Mouse (Mus musculus) hindbrain, embryonic 10.5 days (tissue): ENCODE measurements around the gene Tax1bp1. TPM values are rescaled to one million over a fixed set of nuclear protein-coding genes. Genes with fewer than 3 reads are reported as not detected.

Source experiments
- DNase-seq: peaks from one replicate; pipeline ENCODE4 v3.0.0-alpha.2; 2017; ENCODE audit warnings: low spot score
- H3K27ac ChIP-seq: fragments of 300-500 bp; sonication (generic); 2 replicates; pipeline ENCODE4 v1.5.1; 2016; ENCODE audit warnings: mild to moderate bottlenecking, moderate library complexity
- H3K27me3 ChIP-seq: fragments of 300-500 bp; sonication (generic); 2 replicates; pipeline ENCODE4 v1.6.1; 2016; ENCODE audit warnings: mild to moderate bottlenecking; ENCODE audit not compliant: poor library complexity, insufficient read depth, severe bottlenecking
- H3K36me3 ChIP-seq: fragments of 300-500 bp; sonication (generic); 2 replicates; pipeline ENCODE4 v1.6.1; 2016; ENCODE audit warnings: mild to moderate bottlenecking, moderate library complexity
- H3K4me1 ChIP-seq: fragments of 300-500 bp; sonication (generic); replicated peaks from 2 replicates; pipeline ENCODE4 v1.6.1; 2016; ENCODE audit warnings: mild to moderate bottlenecking
- H3K4me3 ChIP-seq: fragments of 300-500 bp; sonication (generic); 2 replicates; pipeline ENCODE4 v1.5.1; 2016; ENCODE audit warnings: mild to moderate bottlenecking, moderate library complexity
- H3K9me3 ChIP-seq: fragments of 300-500 bp; sonication (generic); 2 replicates; pipeline ENCODE4 v1.6.1; 2016; ENCODE audit warnings: mild to moderate bottlenecking, moderate library complexity
- WGBS: fragments of 180-500 bp; shearing (Covaris S2); methylation state at CpG from one replicate; pipeline ENCODE4 v1.1.7; 2016; 5-methylcytosine and 5-hydroxymethylcytosine counted together
- polyA plus RNA-seq: library from polyadenylated mRNA; unstranded; fragments of >200 nt; fragmentation: Nextera tagmentation; extraction: Ambion mirVana; gene quantifications from 2 replicates; pipeline ENCODE4 v1.2.1, GENCODE M21; 2016

Tax1bp1 gene
- polyA plus RNA-seq, 1 experiment from 2014 or later = 107 TPM

- DNase-seq = no peak
- peaks cover 11% of the 10 kb centered on the region for H3K4me1 ChIP-seq
- 94% methylated on average over 3 of the region's 3 CpGs for WGBS
- no peaks in the 10 kb centered on the region for H3K9me3 ChIP-seq
- H3K27me3 ChIP-seq = no peaks in the 10 kb centered on the region
- no peak overlapping the region for H3K27ac ChIP-seq
- H3K36me3 ChIP-seq = no peaks in the 10 kb centered on the region
- no peak overlapping the region for H3K4me3 ChIP-seq
Measured at GRCm38 (mm10) chr6:52682607-52683006, 30.9 kb upstream of the Tax1bp1 start.

- Histone ChIP-seq H3K4me1 (peaks cover 11% of the 10 kb centered on the region), H3K27me3 (no peaks in the 10 kb centered on the region), H3K4me3 (no peak overlapping the region), H3K27ac (no peak overlapping the region), H3K36me3 (no peaks in the 10 kb centered on the region), H3K9me3 (no peaks in the 10 kb centered on the region)
- WGBS = 82% methylated on average over 5 of the region's 5 CpGs
- no peak for DNase-seq
Measured at GRCm38 (mm10) chr6:52686901-52687500, 26.5 kb upstream of the Tax1bp1 start.

- no peak for DNase-seq
- Histone ChIP-seq H3K36me3 (no peaks in the 10 kb centered on the region), H3K27me3 (no peaks in the 10 kb centered on the region), H3K4me3 (no peak overlapping the region), H3K9me3 (no peaks in the 10 kb centered on the region), H3K4me1 (no peaks in the 10 kb centered on the region), H3K27ac (no peak overlapping the region)
- WGBS = 90% methylated on average over 3 of the region's 3 CpGs
Measured at GRCm38 (mm10) chr6:52690365-52690764, 23.2 kb upstream of the Tax1bp1 start.

GRCm38 (mm10) chr6:52691800-52692199 is 21.7 kb upstream of the Tax1bp1 start:
- Histone ChIP-seq H3K36me3 (no peaks in the 10 kb centered on the region), H3K4me1 (no peaks in the 10 kb centered on the region), H3K4me3 (no peak overlapping the region), H3K9me3 (no peaks in the 10 kb centered on the region), H3K27ac (no peak overlapping the region), H3K27me3 (no peaks in the 10 kb centered on the region)
- DNase-seq = no peak
- 69% methylated on average over 5 of the region's 5 CpGs for WGBS

- H3K27ac ChIP-seq = no peak overlapping the region
- H3K27me3 ChIP-seq = no peaks in the 10 kb centered on the region
- no peaks in the 10 kb centered on the region for H3K36me3 ChIP-seq
- no peak overlapping the region for H3K4me3 ChIP-seq
- DNase-seq = no peak
- no peaks in the 10 kb centered on the region for H3K4me1 ChIP-seq
- WGBS = 93% methylated on average over 6 of the region's 6 CpGs
- H3K9me3 ChIP-seq = no peaks in the 10 kb centered on the region
Measured at GRCm38 (mm10) chr6:52692451-52693063, 21.0 kb upstream of the Tax1bp1 start.

GRCm38 (mm10) chr6:52697964-52698535 is 15.5 kb upstream of the Tax1bp1 start:
- WGBS = 75% methylated on average over 4 of the region's 4 CpGs
- H3K4me1 ChIP-seq = no peaks in the 10 kb centered on the region
- H3K36me3 ChIP-seq = no peaks in the 10 kb centered on the region

GRCm38 (mm10) chr6:52699050-52699449 is 14.5 kb upstream of the Tax1bp1 start:
- no peak overlapping the region for H3K27ac ChIP-seq
- 82% methylated on average over 1 of the region's 1 CpGs for WGBS
- no peaks in the 10 kb centered on the region for H3K9me3 ChIP-seq
- H3K4me3 ChIP-seq = no peak overlapping the region
- no peak for DNase-seq
- no peaks in the 10 kb centered on the region for H3K27me3 ChIP-seq
- no peaks in the 10 kb centered on the region for H3K4me1 ChIP-seq
- no peaks in the 10 kb centered on the region for H3K36me3 ChIP-seq

More at GRCm38 (mm10) chr6:52697964-52698535, 15.5 kb upstream of the Tax1bp1 start:
- no peak overlapping the region for H3K4me3 ChIP-seq
- no peak for DNase-seq
- H3K9me3 ChIP-seq = no peaks in the 10 kb centered on the region
- no peak overlapping the region for H3K27ac ChIP-seq
- no peaks in the 10 kb centered on the region for H3K27me3 ChIP-seq

- Histone ChIP-seq H3K9me3 (no peaks in the 10 kb centered on the region), H3K4me1 (no peaks in the 10 kb centered on the region), H3K4me3 (no peak overlapping the region), H3K36me3 (no peaks in the 10 kb centered on the region), H3K27ac (no peak overlapping the region), H3K27me3 (no peaks in the 10 kb centered on the region)
- no peak for DNase-seq
- WGBS = 93% methylated on average over 4 of the region's 4 CpGs
Measured at GRCm38 (mm10) chr6:52699899-52700298, 13.6 kb upstream of the Tax1bp1 start.

GRCm38 (mm10) chr6:52703263-52703662 is 10.3 kb upstream of the Tax1bp1 start:
- DNase-seq = no peak
- Histone ChIP-seq H3K4me3 (no peak overlapping the region), H3K27me3 (no peaks in the 10 kb centered on the region), H3K9me3 (no peaks in the 10 kb centered on the region), H3K27ac (no peak overlapping the region), H3K4me1 (no peaks in the 10 kb centered on the region), H3K36me3 (no peaks in the 10 kb centered on the region)
- 84% methylated on average over 2 of the region's 2 CpGs for WGBS

GRCm38 (mm10) chr6:52705280-52705679 is 8.2 kb upstream of the Tax1bp1 start:
- no peak for DNase-seq
- Histone ChIP-seq H3K9me3 (no peaks in the 10 kb centered on the region), H3K4me3 (no peak overlapping the region), H3K36me3 (no peaks in the 10 kb centered on the region), H3K27ac (no peak overlapping the region), H3K4me1 (no peaks in the 10 kb centered on the region), H3K27me3 (no peaks in the 10 kb centered on the region)

GRCm38 (mm10) chr6:52707815-52708214 is 5.7 kb upstream of the Tax1bp1 start:
- Histone ChIP-seq H3K9me3 (no peaks in the 10 kb centered on the region), H3K27me3 (no peaks in the 10 kb centered on the region), H3K4me3 (no peak overlapping the region), H3K4me1 (no peaks in the 10 kb centered on the region), H3K36me3 (no peaks in the 10 kb centered on the region), H3K27ac (no peak overlapping the region)
- no peak for DNase-seq
- WGBS = 91% methylated on average over 5 of the region's 5 CpGs

GRCm38 (mm10) chr6:52712563-52712962 is 966 bp upstream of the Tax1bp1 start:
- Histone ChIP-seq H3K9me3 (no peaks in the 10 kb centered on the region), H3K4me1 (peaks cover 8% of the 10 kb centered on the region), H3K36me3 (no peaks in the 10 kb centered on the region), H3K27ac (no peak overlapping the region), H3K27me3 (no peaks in the 10 kb centered on the region), H3K4me3 (no peak overlapping the region)
- no peak for DNase-seq
- 79% methylated on average over 2 of the region's 2 CpGs for WGBS

- Histone ChIP-seq H3K4me1 (peaks cover 8% of the 10 kb centered on the region), H3K4me3 (peak overlapping the region; percentile 100), H3K36me3 (no peaks in the 10 kb centered on the region), H3K27ac (peak overlapping the region; percentile 94), H3K27me3 (no peaks in the 10 kb centered on the region), H3K9me3 (no peaks in the 10 kb centered on the region)
- under 1% methylated on average over 52 of the region's 52 CpGs for WGBS
- peak; percentile 74 for DNase-seq
Measured at GRCm38 (mm10) chr6:52713897-52714509, 474 bp downstream of the Tax1bp1 start.
